Mouse (Mus musculus): ENCODE data around the gene Prokr1. TPM values are rescaled to one million over a fixed set of nuclear protein-coding genes. Genes with fewer than 3 reads are reported as not detected.

Gene Prokr1
- polyA plus RNA-seq, 1 experiment from 2014 or later: 2.2 TPM

GRCm38 (mm10) chr6:87534855-87535575 is 55.5 kb downstream of the Prokr1 start:
- WGBS: 89% methylated on average over 9 of the region's 9 CpGs
- no peak overlapping the region for H3K27ac ChIP-seq (ENCODE audit: low read depth, low read length)
- no peak overlapping the region for H3K9ac ChIP-seq (ENCODE audit: low read depth, low read length)
- no peak overlapping the region for H3K4me3 ChIP-seq (ENCODE audit: low read length)
- no peak overlapping the region for H3K4me2 ChIP-seq (ENCODE audit: low read length)
- ATAC-seq: no peak
- no peaks in the 10 kb centered on the region for H3K36me3 ChIP-seq (ENCODE audit: control insufficient read depth, insufficient read depth, low read length)
- H3K4me1 ChIP-seq (ENCODE audit: control insufficient read depth, insufficient read depth, low read depth, low read length): no peaks in the 10 kb centered on the region
- no peaks in the 10 kb centered on the region for H3K9me3 ChIP-seq (ENCODE audit: control insufficient read depth, low read length)
- H3K27me3 ChIP-seq (replicated peaks; ENCODE audit: control insufficient read depth, insufficient read depth, low read length): no peaks in the 10 kb centered on the region

DNA sequence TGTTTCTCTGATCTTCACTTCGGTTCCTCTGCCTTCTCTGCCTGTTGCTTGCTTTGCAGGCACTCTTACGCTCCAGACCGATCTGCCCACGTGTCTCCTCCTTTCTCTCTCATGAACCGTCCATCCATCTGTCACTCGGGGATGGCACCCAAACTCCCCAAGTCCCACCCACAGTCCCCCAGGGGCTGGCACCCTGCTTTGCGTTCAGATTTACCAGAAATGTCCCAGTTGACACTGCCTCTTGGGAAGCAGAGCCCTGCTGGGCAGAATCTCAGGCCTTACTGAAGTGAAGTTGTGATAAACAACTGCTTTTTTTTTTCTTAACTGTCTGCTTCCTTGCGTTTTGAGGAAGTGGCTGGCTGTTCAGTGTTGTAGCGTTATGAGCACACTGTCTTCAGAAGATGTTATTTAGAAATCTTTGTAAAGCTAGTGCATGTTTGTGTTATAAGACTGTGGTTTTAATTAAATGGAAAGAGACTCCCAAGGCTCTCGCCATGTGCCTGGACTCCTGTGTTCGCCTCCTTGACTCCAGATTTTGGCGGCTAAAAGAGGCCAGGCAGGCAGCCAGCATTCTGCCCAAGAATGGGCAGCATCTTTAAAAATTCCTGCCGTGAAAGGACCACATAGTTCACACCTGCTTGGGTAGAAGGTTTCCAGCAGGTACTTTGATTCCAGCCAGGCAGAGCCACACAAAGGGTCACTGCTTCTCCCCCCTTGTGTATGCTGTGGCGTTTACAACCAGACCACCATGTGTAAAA is 57.4 kb downstream of the Prokr1 start, which contains the start of gene Arhgap25:
Gene Arhgap25 (minus strand): TSS at position 307 of the 758 bp plus-strand sequence.
- H3K9me3 ChIP-seq (ENCODE audit: control insufficient read depth, low read length): no peaks in the 10 kb centered on the region
- no peak within 1 kb of the TSS for H3K4me2 ChIP-seq (ENCODE audit: low read length)
- no peak within 1 kb of the TSS for H3K27ac ChIP-seq (ENCODE audit: low read depth, low read length)
- no peak within 1 kb of the TSS for H3K4me3 ChIP-seq (ENCODE audit: low read length)
- ATAC-seq: no peak
- no peaks in the 10 kb centered on the region for H3K4me1 ChIP-seq (ENCODE audit: control insufficient read depth, insufficient read depth, low read depth, low read length)
- no peaks in the 10 kb centered on the region for H3K27me3 ChIP-seq (replicated peaks; ENCODE audit: control insufficient read depth, insufficient read depth, low read length)
- WGBS: 60% methylated on average over 14 of the region's 14 CpGs
- H3K9ac ChIP-seq (ENCODE audit: low read depth, low read length): no peak within 1 kb of the TSS
- H3K36me3 ChIP-seq (ENCODE audit: control insufficient read depth, insufficient read depth, low read length): no peaks in the 10 kb centered on the region

DNA sequence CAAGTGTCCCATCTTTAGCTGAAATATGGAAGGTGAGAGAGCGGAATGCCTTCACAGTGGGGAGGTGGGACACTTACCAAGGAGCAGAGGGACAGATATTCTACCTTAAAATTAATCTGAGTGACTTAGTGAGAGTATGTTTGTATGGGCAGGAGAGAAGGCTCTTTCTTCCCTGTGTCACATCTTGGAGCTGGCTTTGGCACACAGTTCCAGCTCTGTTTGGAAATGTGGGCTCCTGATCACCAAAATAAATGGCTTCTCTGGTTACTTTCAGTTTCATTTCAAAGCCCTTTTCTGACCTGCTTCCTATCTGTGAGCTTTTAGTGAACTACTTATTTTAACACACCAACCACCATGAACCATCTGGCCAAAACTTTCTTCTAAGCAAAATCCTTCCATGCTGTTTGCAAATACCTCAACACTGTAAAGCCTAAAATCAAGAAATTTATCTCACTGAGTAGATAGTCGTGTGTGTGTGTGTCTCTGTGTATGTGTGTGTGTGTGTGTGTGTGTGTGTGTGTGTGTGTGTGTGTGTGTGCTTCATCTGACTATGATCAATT is 59.0 kb downstream of the Prokr1 start:
- no peaks in the 10 kb centered on the region for H3K27me3 ChIP-seq (replicated peaks; ENCODE audit: control insufficient read depth, insufficient read depth, low read length)
- 88% methylated on average over 2 of the region's 2 CpGs for WGBS
- H3K4me1 ChIP-seq (ENCODE audit: control insufficient read depth, insufficient read depth, low read depth, low read length): no peaks in the 10 kb centered on the region
- no peak overlapping the region for H3K4me2 ChIP-seq (ENCODE audit: low read length)
- H3K9me3 ChIP-seq (ENCODE audit: control insufficient read depth, low read length): no peaks in the 10 kb centered on the region
- no peaks in the 10 kb centered on the region for H3K36me3 ChIP-seq (ENCODE audit: control insufficient read depth, insufficient read depth, low read length)
- no peak for ATAC-seq
- H3K4me3 ChIP-seq (ENCODE audit: low read length): no peak overlapping the region
- H3K27ac ChIP-seq (ENCODE audit: low read depth, low read length): no peak overlapping the region
- H3K9ac ChIP-seq (ENCODE audit: low read depth, low read length): no peak overlapping the region

- WGBS: 89% methylated on average over 2 of the region's 2 CpGs
- Histone ChIP-seq H3K27me3 (replicated peaks; ENCODE audit: control insufficient read depth, insufficient read depth, low read length) (no peaks in the 10 kb centered on the region), H3K9me3 (ENCODE audit: control insufficient read depth, low read length) (no peaks in the 10 kb centered on the region), H3K4me2 (ENCODE audit: low read length) (no peak overlapping the region), H3K4me1 (ENCODE audit: control insufficient read depth, insufficient read depth, low read depth, low read length) (no peaks in the 10 kb centered on the region), H3K4me3 (ENCODE audit: low read length) (no peak overlapping the region), H3K27ac (ENCODE audit: low read depth, low read length) (no peak overlapping the region), H3K36me3 (ENCODE audit: control insufficient read depth, insufficient read depth, low read length) (no peaks in the 10 kb centered on the region), H3K9ac (ENCODE audit: low read depth, low read length) (no peak overlapping the region)
- no peak for ATAC-seq
These were observed 60.2 kb downstream of the Prokr1 start for GRCm38 (mm10) chr6:87530386-87530785.

Other genes with a start within 250 kb of the Prokr1 start
- not detected in 2 replicates for gene Gkn1, start 239.8 kb downstream of the Prokr1 start, polyA plus RNA-seq (2015; fragmentation: Nextera tagmentation; extraction: Ambion mirVana)
- not detected in 2 replicates for gene Gkn2, start 217.4 kb downstream of the Prokr1 start, polyA plus RNA-seq (2015; fragmentation: Nextera tagmentation; extraction: Ambion mirVana)
- gene Gkn3, start 201.8 kb downstream of the Prokr1 start, polyA plus RNA-seq (2015; fragmentation: Nextera tagmentation; extraction: Ambion mirVana): 0.44 and 0.93 TPM in 2 replicates
- gene Bmp10, start 161.7 kb downstream of the Prokr1 start, polyA plus RNA-seq (2015; fragmentation: Nextera tagmentation; extraction: Ambion mirVana): not detected in 2 replicates
- 2.1 and 2.2 TPM in 2 replicates for gene Arhgap25, start 57.5 kb downstream of the Prokr1 start, polyA plus RNA-seq (2015; fragmentation: Nextera tagmentation; extraction: Ambion mirVana)
- gene Aplf, start 81.5 kb upstream of the Prokr1 start, polyA plus RNA-seq (2015; fragmentation: Nextera tagmentation; extraction: Ambion mirVana): 8.5 and 9.1 TPM in 2 replicates
- 6.3 and 6.6 TPM in 2 replicates for gene Efcc1, start 140.1 kb upstream of the Prokr1 start, polyA plus RNA-seq (2015; fragmentation: Nextera tagmentation; extraction: Ambion mirVana)
- 0.41 and 0.97 TPM in 2 replicates for gene Gp9, start 187.3 kb upstream of the Prokr1 start, polyA plus RNA-seq (2015; fragmentation: Nextera tagmentation; extraction: Ambion mirVana)
- 9.4 and 11.7 TPM in 2 replicates for gene Rab43, start 221.4 kb upstream of the Prokr1 start, polyA plus RNA-seq (2015; fragmentation: Nextera tagmentation; extraction: Ambion mirVana)
- 2.9 and 3.9 TPM in 2 replicates for gene Gm45140, start 245.1 kb upstream of the Prokr1 start, polyA plus RNA-seq (2015; fragmentation: Nextera tagmentation; extraction: Ambion mirVana)
- 24.0 and 24.4 TPM in 2 replicates for gene Isy1, start 248.1 kb upstream of the Prokr1 start, polyA plus RNA-seq (2015; fragmentation: Nextera tagmentation; extraction: Ambion mirVana)